Mouse (Mus musculus) small intestine, adult 2 months (tissue): ENCODE data around the gene Tmed3.

ENCODE experiments used
- CTCF ChIP-seq: fragments of 200-500 bp; IDR thresholded peaks from 2 replicates; pipeline ENCODE4 v1.5.1; 2012; ENCODE audit warnings: low read depth, mild to moderate bottlenecking, control low read depth, inconsistent platforms, low read length, moderate library complexity, mixed read lengths; ENCODE audit not compliant: insufficient replicate concordance, insufficient read length; ENCODE audit errors: extremely low read depth
- POLR2A ChIP-seq: fragments of 200-500 bp; IDR thresholded peaks from 2 replicates; pipeline ENCODE4 v1.6.1; 2012; ENCODE audit warnings: low read depth, mild to moderate bottlenecking, control low read depth, inconsistent platforms, low read length, moderate library complexity

DNA sequence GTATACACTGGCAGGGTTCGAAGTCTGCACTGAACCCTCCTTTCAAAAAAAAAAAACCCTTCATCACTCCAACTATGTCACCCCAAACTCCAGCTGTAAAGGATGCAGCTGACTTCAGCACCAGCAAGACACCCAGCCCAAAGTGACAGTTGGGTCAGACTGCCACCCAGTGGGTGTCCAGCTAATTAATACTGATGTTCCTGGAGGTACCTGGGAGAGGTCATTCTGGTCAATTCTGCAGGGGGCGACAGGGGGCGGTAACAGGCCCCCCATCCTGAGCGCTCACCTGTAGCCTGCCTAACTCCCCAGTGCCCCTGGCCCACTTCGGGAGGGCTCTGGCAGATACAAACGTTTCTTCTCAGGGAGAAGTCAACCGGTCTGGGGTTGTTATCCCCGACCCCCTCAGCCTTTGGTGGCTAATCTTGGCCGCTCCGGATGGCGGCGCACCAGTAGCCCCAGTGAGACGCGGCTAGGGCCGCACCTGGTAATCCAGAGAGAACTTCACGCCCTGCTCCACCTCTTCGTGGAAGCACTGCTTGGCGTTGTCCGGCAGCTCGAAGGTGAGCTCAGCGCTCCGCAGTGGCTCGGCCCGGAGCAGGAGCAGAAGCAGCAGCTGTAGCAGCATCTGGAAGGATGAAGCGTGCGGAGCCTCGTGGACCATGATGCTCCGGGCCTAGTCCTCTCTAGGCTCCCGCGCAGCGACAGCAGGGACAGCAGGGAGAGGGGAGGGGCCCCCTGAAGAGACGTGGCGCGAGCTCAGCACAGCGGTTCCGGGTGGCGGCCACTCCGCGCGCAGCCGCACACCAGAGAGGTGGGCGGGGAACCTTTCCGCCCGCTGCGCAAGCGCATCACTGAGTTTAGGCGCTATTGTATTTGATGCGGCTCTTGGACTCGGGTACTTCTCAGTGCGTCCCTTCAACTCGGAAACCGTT, at the start of gene Tmed3:
- TF ChIP-seq CTCF = peak; percentile 44; the same call in 1 of the 2 replicates
- TF ChIP-seq POLR2A = peak; percentile 76
